Mouse (Mus musculus) G1E (cell line): ENCODE data around the gene Kdm7a. TPM values are rescaled to one million over a fixed set of nuclear protein-coding genes. Genes with fewer than 3 reads are reported as not detected.

ENCODE experiments used
- ATAC-seq: 2 replicates; pipeline ENCODE4 v1.8.0; 2016; ENCODE audit warnings: mild to moderate bottlenecking; ENCODE audit not compliant: insufficient number of reproducible peaks, poor library complexity, low FRiP score, severe bottlenecking; ENCODE audit errors: extremely low read depth
- DNase-seq: peaks from one replicate; pipeline ENCODE4 v3.0.0; 2012; ENCODE audit warnings: low spot score
- H3K27me3 ChIP-seq: 2 replicates; pipeline ENCODE4 v1.6.1; 2012; ENCODE audit warnings: mild to moderate bottlenecking, low read length, inconsistent platforms; ENCODE audit not compliant: insufficient read depth
- H3K36me3 ChIP-seq: replicated peaks from 2 replicates; pipeline ENCODE3; 2012; ENCODE audit warnings: mild to moderate bottlenecking, inconsistent platforms
- H3K4me1 ChIP-seq: 2 replicates; pipeline ENCODE4 v1.6.1; 2012; ENCODE audit warnings: low read depth, low read length, inconsistent platforms, mixed read lengths; ENCODE audit not compliant: insufficient read depth
- H3K4me3 ChIP-seq: 2 replicates; pipeline ENCODE4 v1.5.1; 2012; ENCODE audit warnings: low read depth, mild to moderate bottlenecking, inconsistent platforms, low read length, moderate library complexity, mixed read lengths
- H3K9me3 ChIP-seq: replicated peaks from 2 replicates; pipeline ENCODE4 v1.6.1; 2012; ENCODE audit warnings: inconsistent platforms
- CTCF ChIP-seq: IDR thresholded peaks from 2 replicates; pipeline ENCODE4 v1.5.1; 2012; ENCODE audit warnings: low read depth, low read length, inconsistent platforms, mixed read lengths
- GATA1 ChIP-seq: IDR thresholded peaks from 2 replicates; pipeline ENCODE4 v1.6.1; 2012; ENCODE audit warnings: borderline replicate concordance, low read length, inconsistent platforms, mixed read lengths
- GATA2 ChIP-seq: IDR thresholded peaks from 2 replicates; pipeline ENCODE4 v1.6.1; 2012; ENCODE audit warnings: low read depth, low read length, inconsistent platforms, borderline replicate concordance
- POLR2AphosphoS5 ChIP-seq: IDR thresholded peaks from 2 replicates; pipeline ENCODE4 v1.6.1; 2012; ENCODE audit warnings: low read depth, low read length, inconsistent platforms; ENCODE audit not compliant: insufficient replicate concordance
- TAL1 ChIP-seq: conservative IDR thresholded peaks from 2 replicates; pipeline ENCODE4 v1.6.1; 2012; ENCODE audit warnings: low read depth, low read length, inconsistent platforms, mixed read lengths
- polyA plus RNA-seq: library from polyadenylated mRNA; stranded (reverse); fragments of >175 nt; gene quantifications from 2 replicates; pipeline ENCODE4 v1.2.3, GENCODE M21; 2012
- total RNA-seq, 2 experiments: library from RNA; stranded (forward) in 1 of 2; stranded (reverse) in 1 of 2; fragments of 200-1000 nt in 1 of 2; fragments of >200 nt in 1 of 2; fragmentation: Nextera tagmentation in 1 of 2; gene quantifications; 2 replicates each; pipeline ENCODE4 v1.2.3; 2014 to 2017

Gene Kdm7a
- total and polyA plus RNA-seq, 3 experiments: 0.76 to 45.1 (median 9.0) TPM

- no peaks in the 10 kb centered on the region for H3K4me1 ChIP-seq
- DNase-seq (no peak), ATAC-seq (no peak)
- no peaks in the 10 kb centered on the region for H3K36me3 ChIP-seq
- no peaks in the 10 kb centered on the region for H3K9me3 ChIP-seq
- no peak overlapping the region for H3K4me3 ChIP-seq
- TF ChIP-seq GATA1 (no peak), GATA2 (no peak), CTCF (no peak), TAL1 (no peak), POLR2AphosphoS5 (no peak)
- H3K27me3 ChIP-seq: peaks cover 2% of the 10 kb centered on the region; the same call in 1 of the 2 replicates
Observed at GRCm38 (mm10) chr6:39242718-39243471, 36.3 kb upstream of the Kdm7a start.

- Histone ChIP-seq H3K27me3 (peaks cover 4% of the 10 kb centered on the region), H3K9me3 (no peaks in the 10 kb centered on the region), H3K36me3 (no peaks in the 10 kb centered on the region), H3K4me3 (no peak overlapping the region), H3K4me1 (no peaks in the 10 kb centered on the region)
- DNase-seq: no peak
- ATAC-seq: no peak
- TF ChIP-seq GATA1 (no peak), POLR2AphosphoS5 (no peak), TAL1 (no peak), CTCF (no peak), GATA2 (no peak)
Observed at GRCm38 (mm10) chr6:39241421-39241891, 34.9 kb upstream of the Kdm7a start.

GRCm38 (mm10) chr6:39240956-39241355, 34.4 kb upstream of the Kdm7a start:
- no peak for DNase-seq
- Histone ChIP-seq H3K4me3 (no peak overlapping the region), H3K27me3 (peaks cover 6% of the 10 kb centered on the region), H3K4me1 (no peaks in the 10 kb centered on the region), H3K9me3 (no peaks in the 10 kb centered on the region), H3K36me3 (no peaks in the 10 kb centered on the region)
- ATAC-seq: no peak
- TF ChIP-seq POLR2AphosphoS5 (no peak), GATA2 (no peak), GATA1 (no peak)

GRCm38 (mm10) chr6:39237887-39238286, 31.3 kb upstream of the Kdm7a start:
- Histone ChIP-seq H3K4me3 (no peak overlapping the region), H3K36me3 (no peaks in the 10 kb centered on the region), H3K4me1 (no peaks in the 10 kb centered on the region), H3K9me3 (no peaks in the 10 kb centered on the region), H3K27me3 (peaks cover 10% of the 10 kb centered on the region)
- DNase-seq (no peak), ATAC-seq (no peak)
- no peak for TF ChIP-seq POLR2AphosphoS5

- DNase-seq (no peak), ATAC-seq (no peak)
- Histone ChIP-seq H3K27me3 (peaks cover 22% of the 10 kb centered on the region), H3K36me3 (no peaks in the 10 kb centered on the region), H3K9me3 (no peaks in the 10 kb centered on the region), H3K4me1 (no peaks in the 10 kb centered on the region), H3K4me3 (no peak overlapping the region)
- TF ChIP-seq TAL1 (no peak), CTCF (no peak), GATA1 (no peak), POLR2AphosphoS5 (no peak), GATA2 (no peak)
Observed at GRCm38 (mm10) chr6:39232617-39233016, 26.0 kb upstream of the Kdm7a start.

- ATAC-seq (no peak), DNase-seq (no peak)
- TF ChIP-seq POLR2AphosphoS5: no peak
- no peak for TF ChIP-seq GATA2
- TF ChIP-seq CTCF: no peak
- TF ChIP-seq TAL1: no peak
- no peak for TF ChIP-seq GATA1
- Histone ChIP-seq H3K27me3 (peaks cover 24% of the 10 kb centered on the region), H3K4me3 (no peak overlapping the region), H3K4me1 (peaks cover 7% of the 10 kb centered on the region), H3K9me3 (no peaks in the 10 kb centered on the region), H3K36me3 (no peaks in the 10 kb centered on the region)
Observed at GRCm38 (mm10) chr6:39230664-39231063, 24.1 kb upstream of the Kdm7a start.
